ENCODE assay signal across 14 mouse cellular contexts in genomic region chr17:87641006-87641405, GRCm38 (mm10). TPM values are rescaled to one million over a fixed set of nuclear protein-coding genes. Genes with fewer than 3 reads are reported as not detected.
"Had no signal": no experiment of that assay in that cellular context is flagged by ENCODE, and none has a peak within 500 bp of the region (broad histone marks: within the 10 kb centered on the region; RNA-seq: fewer than 3 reads in every experiment).

No protein-coding gene starts in this region.

- H3K27ac ChIP-seq: kidney, postnatal 0 days; liver, embryonic 12.5 days; midbrain, embryonic 10.5 days; neural tube, embryonic 15.5 days had no signal

- H3K9me3 ChIP-seq: liver, embryonic 12.5 days; midbrain, embryonic 10.5 days; neural tube, embryonic 15.5 days had no signal

- DNase-seq: kidney, adult 8-10 months; kidney, postnatal 36 days; layer of hippocampus, adult 9-11 months; layer of hippocampus, postnatal 36 days; lung, postnatal 4 days; midbrain, embryonic 14.5 days; right cerebral cortex, adult 18-20 months; right cerebral cortex, postnatal 25 days; thymus, postnatal 36 days had no signal

- H3K36me3 ChIP-seq: liver, embryonic 12.5 days; midbrain, embryonic 10.5 days; neural tube, embryonic 15.5 days had no signal

- H3K4me3 ChIP-seq: liver, embryonic 12.5 days; midbrain, embryonic 10.5 days; myocyte; neural tube, embryonic 15.5 days had no signal

RNA-seq across cellular contexts. Expression of gene Epcam, which starts 5.2 kb away (rescaled TPM):
- polyA plus RNA-seq: myocyte had no signal
